Comparison of ENCODE assay signal across 23 mouse cellular contexts in the genomic region with DNA sequence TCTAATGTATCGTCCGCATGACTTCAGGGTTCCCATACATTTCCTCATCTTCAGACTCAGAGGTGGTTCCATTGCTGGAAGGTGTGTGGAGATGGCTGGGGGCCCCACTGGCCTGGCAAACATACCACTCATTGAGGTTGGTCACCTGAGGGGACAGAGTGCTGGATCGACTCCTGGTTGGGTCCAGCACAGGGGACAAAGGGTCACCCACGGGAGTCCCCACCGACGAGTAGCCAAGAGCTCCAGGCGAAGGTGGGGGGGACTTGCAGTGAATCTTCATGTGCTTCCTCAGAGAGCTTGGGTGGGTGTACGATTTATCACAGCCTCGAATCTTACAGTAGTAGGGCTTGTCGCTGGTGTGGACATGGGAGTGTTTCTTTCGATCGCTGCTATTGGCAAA. TPM values are rescaled to one million over a fixed set of nuclear protein-coding genes. Genes with fewer than 3 reads are reported as not detected.
DNase-seq lines count a peak whose midpoint lies in the region; ATAC-seq and TF ChIP-seq lines count a peak whose summit lies in the region.
"Not testable (repeated sequence)": the region's sequence is repeated elsewhere in the genome, so short reads cannot be mapped to it uniquely, and the experiment has no call there.
"Had no signal": no experiment of that assay in that cellular context is flagged by ENCODE, and none has a peak within 500 bp of the region (broad histone marks: within the 10 kb centered on the region; RNA-seq: fewer than 3 reads in every experiment).

No protein-coding gene starts in this region.

- H3K36me3 ChIP-seq in forebrain, embryonic 11.5 days (ENCODE audit: control insufficient read depth, insufficient read depth, low read length); forebrain, postnatal 0 days (ENCODE audit: insufficient read depth); hindbrain, embryonic 13.5 days; hindbrain, postnatal 0 days (ENCODE audit: insufficient read depth, low read length); midbrain, embryonic 12.5 days; midbrain, postnatal 0 days (ENCODE audit: insufficient read depth, low read length): not testable (repeated sequence)

- DNase-seq in cerebellum, adult 2 months: peak; percentile 49 to 65
- DNase-seq in cerebellum, postnatal 10 days: peak; percentile 49 to 61
- not testable (repeated sequence) for DNase-seq in forebrain, embryonic 11.5 days (ENCODE audit: low spot score); forebrain, postnatal 0 days; hindbrain, postnatal 0 days (ENCODE audit: low spot score); midbrain, postnatal 0 days (ENCODE audit: low spot score)

- TF ChIP-seq POLR2A in cerebellum, adult 2 months (IDR thresholded peaks at IDR 0.05; ENCODE audit: borderline replicate concordance, insufficient read depth, low read length): not testable (repeated sequence)

- not testable (repeated sequence) for ATAC-seq in forebrain, embryonic 11.5 days (replicated peaks; ENCODE audit: low FRiP score); forebrain, postnatal 0 days; hindbrain, embryonic 13.5 days (ENCODE audit: low FRiP score); hindbrain, postnatal 0 days; midbrain, embryonic 12.5 days (ENCODE audit: low FRiP score, low read depth); midbrain, postnatal 0 days (ENCODE audit: low FRiP score)

- 9% methylated on average over 12 of the region's 12 CpGs for WGBS in cerebellum, adult 2 months
- 72% methylated on average over 9 of the region's 12 CpGs for WGBS in forebrain, embryonic 11.5 days
- WGBS in forebrain, postnatal 0 days: 54% methylated on average over 10 of the region's 12 CpGs
- 75% methylated on average over 10 of the region's 12 CpGs for WGBS in hindbrain, embryonic 13.5 days
- 41% methylated on average over 9 of the region's 12 CpGs for WGBS in hindbrain, postnatal 0 days
- 76% methylated on average over 11 of the region's 12 CpGs for WGBS in midbrain, embryonic 12.5 days
- 54% methylated on average over 10 of the region's 12 CpGs for WGBS in midbrain, postnatal 0 days

- not testable (repeated sequence) for H3K4me3 ChIP-seq in cerebellum, adult 2 months (replicated peaks; ENCODE audit: insufficient read depth, low read depth, low read length); forebrain, postnatal 0 days (ENCODE audit: low read depth, low read length); hindbrain, embryonic 13.5 days; midbrain, postnatal 0 days (ENCODE audit: low read depth, low read length)
- H3K4me3 ChIP-seq in forebrain, embryonic 11.5 days (ENCODE audit: low read depth, low read length): peak overlapping the region; percentile 19; the same call in 1 of the 2 replicates
- H3K4me3 ChIP-seq in hindbrain, postnatal 0 days (ENCODE audit: low read length): peak overlapping the region; percentile 70; the same call in 1 of the 2 replicates
- peak overlapping the region; percentile 27; the same call in 1 of the 2 replicates for H3K4me3 ChIP-seq in midbrain, embryonic 12.5 days

- H3K9me3 ChIP-seq in forebrain, embryonic 11.5 days (ENCODE audit: control insufficient read depth, low read length); forebrain, postnatal 0 days (ENCODE audit: low read length); hindbrain, embryonic 13.5 days; hindbrain, postnatal 0 days (ENCODE audit: low read length); midbrain, embryonic 12.5 days; midbrain, postnatal 0 days (ENCODE audit: low read length): not testable (repeated sequence)

- not testable (repeated sequence) for TF ChIP-seq CTCF in cerebellum, adult 2 months (IDR thresholded peaks at IDR 0.05; ENCODE audit: borderline replicate concordance, insufficient read depth, low read depth, low read length); forebrain, postnatal 0 days (IDR thresholded peaks at IDR 0.05; ENCODE audit: low read depth); hindbrain, postnatal 0 days (IDR thresholded peaks at IDR 0.05; ENCODE audit: low read depth); midbrain, postnatal 0 days (IDR thresholded peaks at IDR 0.05)

- peak overlapping the region; percentile 48; the same call in 1 of the 2 replicates for H3K4me2 ChIP-seq in forebrain, embryonic 11.5 days (ENCODE audit: low read depth, low read length, severe bottlenecking)
- H3K4me2 ChIP-seq in forebrain, postnatal 0 days (ENCODE audit: low read depth): peak overlapping the region; percentile 25; the same call in 1 of the 2 replicates
- H3K4me2 ChIP-seq in hindbrain, embryonic 13.5 days: peak overlapping the region; percentile 43
- H3K4me2 ChIP-seq in hindbrain, postnatal 0 days (ENCODE audit: low read depth, low read length): peak overlapping the region; percentile 61
- H3K4me2 ChIP-seq in midbrain, embryonic 12.5 days (replicated peaks): peak overlapping the region; percentile 44
- H3K4me2 ChIP-seq in midbrain, postnatal 0 days (ENCODE audit: low read depth, low read length, poor library complexity, severe bottlenecking): peak overlapping the region; percentile 32; the same call in 1 of the 2 replicates

- H3K4me1 ChIP-seq in cerebellum, adult 2 months (ENCODE audit: control insufficient read depth, insufficient read depth, low read length); forebrain, postnatal 0 days (ENCODE audit: insufficient read depth); hindbrain, postnatal 0 days (ENCODE audit: insufficient read depth, low read length); midbrain, postnatal 0 days (ENCODE audit: insufficient read depth, low read length): not testable (repeated sequence)
- H3K4me1 ChIP-seq in forebrain, embryonic 11.5 days (replicated peaks; ENCODE audit: control insufficient read depth, insufficient read depth, low read length): peaks cover 13% of the 10 kb centered on the region
- peaks cover 12% of the 10 kb centered on the region for H3K4me1 ChIP-seq in hindbrain, embryonic 13.5 days (replicated peaks)
- H3K4me1 ChIP-seq in midbrain, embryonic 12.5 days: peaks cover 27% of the 10 kb centered on the region

- not testable (repeated sequence) for H3K27me3 ChIP-seq in cerebellum, adult 2 months (ENCODE audit: control insufficient read depth, insufficient read depth, low read length); forebrain, embryonic 11.5 days (ENCODE audit: control insufficient read depth, insufficient read depth, low read length); hindbrain, postnatal 0 days (ENCODE audit: insufficient read depth, low read length)
- H3K27me3 ChIP-seq in forebrain, postnatal 0 days (ENCODE audit: insufficient read depth, low read length): peaks cover 25% of the 10 kb centered on the region
- H3K27me3 ChIP-seq in hindbrain, embryonic 13.5 days: peaks cover 63% of the 10 kb centered on the region
- H3K27me3 ChIP-seq in midbrain, embryonic 12.5 days: peaks cover 55% of the 10 kb centered on the region
- peaks cover 47% of the 10 kb centered on the region for H3K27me3 ChIP-seq in midbrain, postnatal 0 days (ENCODE audit: insufficient read depth, low read length)

- peak overlapping the region; percentile 41; the same call in 1 of the 2 replicates for H3K27ac ChIP-seq in cerebellum, adult 2 months (ENCODE audit: insufficient read depth, low read length)
- H3K27ac ChIP-seq in forebrain, embryonic 11.5 days (ENCODE audit: low read depth, low read length); forebrain, postnatal 0 days (ENCODE audit: low read depth, low read length); hindbrain, embryonic 13.5 days; midbrain, embryonic 12.5 days (replicated peaks); midbrain, postnatal 0 days (ENCODE audit: low read depth, low read length): not testable (repeated sequence)
- peak overlapping the region; percentile 76; the same call in 1 of the 2 replicates for H3K27ac ChIP-seq in hindbrain, postnatal 0 days

- peak overlapping the region; percentile 57; the same call in 1 of the 2 replicates for H3K9ac ChIP-seq in forebrain, embryonic 11.5 days (ENCODE audit: low read length)
- H3K9ac ChIP-seq in forebrain, postnatal 0 days; hindbrain, embryonic 13.5 days; midbrain, embryonic 12.5 days (replicated peaks); midbrain, postnatal 0 days (replicated peaks; ENCODE audit: low read length, poor library complexity, severe bottlenecking): not testable (repeated sequence)
- peak overlapping the region; percentile 59 for H3K9ac ChIP-seq in hindbrain, postnatal 0 days (replicated peaks; ENCODE audit: low read length)

RNA-seq across cellular contexts. Expression of gene Zic5, which starts 6.1 kb away (rescaled TPM):
- polyA plus RNA-seq in cerebellum, adult 2 months (2012; rRNA removed): 27.5 and 30.4 TPM in 2 replicates
- 28.6 and 30.0 TPM in 2 replicates for polyA plus RNA-seq in forebrain, embryonic 11.5 days (2014; fragmentation: Nextera tagmentation; extraction: Ambion mirVana)
- total RNA-seq in forebrain, postnatal 0 days (2014; rRNA removed): 13.9 and 22.8 TPM in 2 replicates
- 5.1 and 13.8 TPM in 2 replicates for polyA plus RNA-seq in forebrain, postnatal 0 days (2015; fragmentation: Nextera tagmentation; extraction: Ambion mirVana)
- 10.9 and 13.9 TPM in 2 replicates for polyA plus RNA-seq in hindbrain, embryonic 13.5 days (2015; fragmentation: Nextera tagmentation; extraction: Ambion mirVana)
- total RNA-seq in hindbrain, postnatal 0 days (2014; rRNA removed): 46.2 and 51.3 TPM in 2 replicates
- 31.0 and 31.1 TPM in 2 replicates for polyA plus RNA-seq in hindbrain, postnatal 0 days (2015; fragmentation: Nextera tagmentation; extraction: Ambion mirVana)
- 15.7 and 30.2 TPM in 2 replicates for polyA plus RNA-seq in midbrain, embryonic 12.5 days (2016; fragmentation: Nextera tagmentation; extraction: Ambion mirVana)
- 10.7 and 24.8 TPM in 2 replicates for total RNA-seq in midbrain, postnatal 0 days (2014; rRNA removed)
- polyA plus RNA-seq in midbrain, postnatal 0 days (2015; fragmentation: Nextera tagmentation; extraction: Ambion mirVana): 4.4 and 8.8 TPM in 2 replicates
- total RNA-seq: adrenal gland, adult 18-20 months; adrenal gland, postnatal 14 days; gastrocnemius, adult 2 months; gastrocnemius, postnatal 25 days; granulocyte monocyte progenitor cell, adult 5-6 weeks; heart, adult 8-10 months; heart, postnatal 25 days had no signal
- polyA plus RNA-seq: heart, embryonic 16.5 days; intestine, embryonic 15.5 days had no signal

RNA-seq across cellular contexts. Expression of gene Gm5089, which starts 8.4 kb away (rescaled TPM):
- 0.49 TPM in 2 replicates for polyA plus RNA-seq in cerebellum, adult 2 months (2012; rRNA removed)
- 1.7 and 2.4 TPM in 2 replicates for polyA plus RNA-seq in forebrain, embryonic 11.5 days (2014; fragmentation: Nextera tagmentation; extraction: Ambion mirVana)
- total RNA-seq in forebrain, postnatal 0 days (2014; rRNA removed): 0.33 and 0.38 TPM in 2 replicates
- 0.12 TPM in 1 of 2 replicates, not detected in the other for polyA plus RNA-seq in forebrain, postnatal 0 days (2015; fragmentation: Nextera tagmentation; extraction: Ambion mirVana)
- 1.8 and 3.0 TPM in 2 replicates for polyA plus RNA-seq in hindbrain, embryonic 13.5 days (2015; fragmentation: Nextera tagmentation; extraction: Ambion mirVana)
- total RNA-seq in hindbrain, postnatal 0 days (2014; rRNA removed): 1.2 and 3.0 TPM in 2 replicates
- polyA plus RNA-seq in hindbrain, postnatal 0 days (2015; fragmentation: Nextera tagmentation; extraction: Ambion mirVana): 0.56 and 0.82 TPM in 2 replicates
- 1.7 and 2.6 TPM in 2 replicates for polyA plus RNA-seq in midbrain, embryonic 12.5 days (2016; fragmentation: Nextera tagmentation; extraction: Ambion mirVana)
- 1.9 TPM in 1 of 2 replicates, not detected in the other for total RNA-seq in midbrain, postnatal 0 days (2014; rRNA removed)
- 0.07 TPM in 1 of 2 replicates, not detected in the other for polyA plus RNA-seq in midbrain, postnatal 0 days (2015; fragmentation: Nextera tagmentation; extraction: Ambion mirVana)
- total RNA-seq: adrenal gland, adult 18-20 months; adrenal gland, postnatal 14 days; CH12.LX; gastrocnemius, adult 2 months; gastrocnemius, postnatal 25 days; granulocyte monocyte progenitor cell, adult 5-6 weeks; heart, adult 8-10 months; heart, postnatal 25 days had no signal
- polyA plus RNA-seq: activated CD4-positive, CD25-positive, alpha-beta regulatory T cell, adult 4 months; heart, embryonic 12.5 days; heart, embryonic 16.5 days; intestine, embryonic 15.5 days; kidney, embryonic 14.5 days; Patski had no signal

RNA-seq across cellular contexts. Expression of gene Zic2, which starts 15.9 kb away (rescaled TPM):
- 157 and 186 TPM in 2 replicates for polyA plus RNA-seq in cerebellum, adult 2 months (2012; rRNA removed)
- 10.3 and 11.4 TPM in 2 replicates for polyA plus RNA-seq in forebrain, embryonic 11.5 days (2014; fragmentation: Nextera tagmentation; extraction: Ambion mirVana)
- 44.9 and 105 TPM in 2 replicates for total RNA-seq in forebrain, postnatal 0 days (2014; rRNA removed)
- polyA plus RNA-seq in forebrain, postnatal 0 days (2015; fragmentation: Nextera tagmentation; extraction: Ambion mirVana): 9.6 and 16.3 TPM in 2 replicates
- polyA plus RNA-seq in hindbrain, embryonic 13.5 days (2015; fragmentation: Nextera tagmentation; extraction: Ambion mirVana): 9.3 and 13.7 TPM in 2 replicates
- 234 TPM in 2 replicates for total RNA-seq in hindbrain, postnatal 0 days (2014; rRNA removed)
- polyA plus RNA-seq in hindbrain, postnatal 0 days (2015; fragmentation: Nextera tagmentation; extraction: Ambion mirVana): 35.9 and 40.2 TPM in 2 replicates
- 14.2 and 21.1 TPM in 2 replicates for polyA plus RNA-seq in midbrain, embryonic 12.5 days (2016; fragmentation: Nextera tagmentation; extraction: Ambion mirVana)
- total RNA-seq in midbrain, postnatal 0 days (2014; rRNA removed): 69.2 and 106 TPM in 2 replicates
- 6.9 and 13.9 TPM in 2 replicates for polyA plus RNA-seq in midbrain, postnatal 0 days (2015; fragmentation: Nextera tagmentation; extraction: Ambion mirVana)
- total RNA-seq: adrenal gland, adult 18-20 months; adrenal gland, postnatal 14 days; CH12.LX; gastrocnemius, adult 2 months; gastrocnemius, postnatal 25 days; granulocyte monocyte progenitor cell, adult 5-6 weeks; heart, postnatal 25 days had no signal
- polyA plus RNA-seq: activated CD4-positive, CD25-positive, alpha-beta regulatory T cell, adult 4 months; heart, embryonic 12.5 days; heart, embryonic 16.5 days; intestine, embryonic 15.5 days; kidney, embryonic 14.5 days had no signal

RNA-seq across cellular contexts. Expression of gene Gm10837, which starts 31.1 kb away (rescaled TPM):
- 2.7 TPM in 2 replicates for polyA plus RNA-seq in cerebellum, adult 2 months (2012; rRNA removed)
- 0.29 and 0.48 TPM in 2 replicates for polyA plus RNA-seq in forebrain, embryonic 11.5 days (2014; fragmentation: Nextera tagmentation; extraction: Ambion mirVana)
- total RNA-seq in forebrain, postnatal 0 days (2014; rRNA removed): 0.15 and 1.0 TPM in 2 replicates
- polyA plus RNA-seq in forebrain, postnatal 0 days (2015; fragmentation: Nextera tagmentation; extraction: Ambion mirVana): 0.23 TPM in 1 of 2 replicates, not detected in the other
- polyA plus RNA-seq in hindbrain, embryonic 13.5 days (2015; fragmentation: Nextera tagmentation; extraction: Ambion mirVana): 0.41 and 0.74 TPM in 2 replicates
- total RNA-seq in hindbrain, postnatal 0 days (2014; rRNA removed): 0.93 and 4.7 TPM in 2 replicates
- polyA plus RNA-seq in hindbrain, postnatal 0 days (2015; fragmentation: Nextera tagmentation; extraction: Ambion mirVana): 1.2 and 1.4 TPM in 2 replicates
- 0.31 and 0.68 TPM in 2 replicates for polyA plus RNA-seq in midbrain, embryonic 12.5 days (2016; fragmentation: Nextera tagmentation; extraction: Ambion mirVana)
- total RNA-seq in midbrain, postnatal 0 days (2014; rRNA removed): 0.19 and 0.38 TPM in 2 replicates
- polyA plus RNA-seq in midbrain, postnatal 0 days (2015; fragmentation: Nextera tagmentation; extraction: Ambion mirVana): 0.21 and 0.32 TPM in 2 replicates
- total RNA-seq: adrenal gland, adult 18-20 months; adrenal gland, postnatal 14 days; CH12.LX; gastrocnemius, adult 2 months; gastrocnemius, postnatal 25 days; granulocyte monocyte progenitor cell, adult 5-6 weeks; heart, adult 8-10 months; heart, postnatal 25 days had no signal
- polyA plus RNA-seq: activated CD4-positive, CD25-positive, alpha-beta regulatory T cell, adult 4 months; embryonic facial prominence, embryonic 13.5 days; heart, embryonic 12.5 days; heart, embryonic 16.5 days; intestine, embryonic 15.5 days; kidney, embryonic 14.5 days; Patski had no signal
